Mouse (Mus musculus): ENCODE measurements around the gene Sbk3. TPM values are rescaled to one million over a fixed set of nuclear protein-coding genes. Genes with fewer than 3 reads are reported as not detected.
"Not testable (repeated sequence)": the region's sequence is repeated elsewhere in the genome, so short reads cannot be mapped to it uniquely, and the experiment has no call there.

Gene Sbk3
- total RNA-seq, 2 experiments from 2014 or later = 0.71 to 1.0 TPM

- no peak overlapping the region for H3K4me3 ChIP-seq
Observed at GRCm38 (mm10) chr7:5008229-5008628, 37.3 kb upstream of the Sbk3 start.

GRCm38 (mm10) chr7:5002876-5003275 lies 31.9 kb upstream of the Sbk3 start:
- DNase-seq (ENCODE audit: low spot score in 2 of 2); H3K27ac ChIP-seq; H3K4me3 ChIP-seq: not testable (repeated sequence)

More at GRCm38 (mm10) chr7:5008229-5008628, 37.3 kb upstream of the Sbk3 start:
- no peak overlapping the region for H3K27ac ChIP-seq
- DNase-seq (ENCODE audit: low spot score in 2 of 2) = no peak
- 0 out of 2 replicates have a peak, but pooled peaks have one; percentile 4 for TF ChIP-seq CTCF (conservative IDR thresholded peaks at IDR 0.05)

GRCm38 (mm10) chr7:4999876-5000275 lies 28.9 kb upstream of the Sbk3 start:
- peak; percentile 75 for TF ChIP-seq CTCF (conservative IDR thresholded peaks at IDR 0.05)
- DNase-seq (ENCODE audit: low spot score in 2 of 2) = no peak
- no peak overlapping the region for H3K4me3 ChIP-seq
- no peak overlapping the region for H3K27ac ChIP-seq

GRCm38 (mm10) chr7:4996934-4997333 lies 26.0 kb upstream of the Sbk3 start:
- peak overlapping the region; percentile 79 for H3K4me3 ChIP-seq
- TF ChIP-seq CTCF (conservative IDR thresholded peaks at IDR 0.05) = no peak; the same call in 1 of the 2 replicates
- no peak for DNase-seq (ENCODE audit: low spot score in 2 of 2)
- peak overlapping the region; percentile 94 for H3K27ac ChIP-seq

- TF ChIP-seq CTCF (conservative IDR thresholded peaks at IDR 0.05) = no peak
- peak within 1 kb of the TSS; percentile 94 for H3K27ac ChIP-seq
- peak; percentile 92 to 98 for DNase-seq (ENCODE audit: low spot score in 2 of 2)
- H3K4me3 ChIP-seq = peak within 1 kb of the TSS; percentile 79
Observed at GRCm38 (mm10) chr7:4996003-4996895, 25.3 kb upstream of the Sbk3 start, which contains the start of gene Zfp579. Gene Zfp579 (minus strand): TSS chr7:4996158.

GRCm38 (mm10) chr7:4995268-4996002 lies 24.5 kb upstream of the Sbk3 start:
- peak overlapping the region; percentile 94 for H3K27ac ChIP-seq
- DNase-seq (ENCODE audit: low spot score in 2 of 2) = no peak
- no peak for TF ChIP-seq CTCF (conservative IDR thresholded peaks at IDR 0.05)
- peak overlapping the region; percentile 79 for H3K4me3 ChIP-seq

- no peak for DNase-seq (ENCODE audit: low spot score in 2 of 2)
- no peak for TF ChIP-seq CTCF (conservative IDR thresholded peaks at IDR 0.05)
- H3K27ac ChIP-seq = no peak overlapping the region
- no peak overlapping the region; the same call in 1 of the 2 replicates for H3K4me3 ChIP-seq
Observed at GRCm38 (mm10) chr7:4993999-4994788, 23.2 kb upstream of the Sbk3 start.

- H3K27ac ChIP-seq = no peak overlapping the region
- no peak for DNase-seq (ENCODE audit: low spot score in 2 of 2)
- H3K4me3 ChIP-seq = no peak overlapping the region
- no peak for TF ChIP-seq CTCF (conservative IDR thresholded peaks at IDR 0.05)
Observed at GRCm38 (mm10) chr7:4993347-4993998, 22.5 kb upstream of the Sbk3 start.

- H3K4me3 ChIP-seq = no peak overlapping the region
- DNase-seq (ENCODE audit: low spot score in 2 of 2) = no peak
- TF ChIP-seq CTCF (conservative IDR thresholded peaks at IDR 0.05) = no peak
- no peak overlapping the region for H3K27ac ChIP-seq
Observed at GRCm38 (mm10) chr7:4988250-4988649, 17.3 kb upstream of the Sbk3 start.

GRCm38 (mm10) chr7:4976832-4977231 lies 5.9 kb upstream of the Sbk3 start:
- no peak overlapping the region for H3K27ac ChIP-seq
- peak; percentile 44 for TF ChIP-seq CTCF (conservative IDR thresholded peaks at IDR 0.05)
- H3K4me3 ChIP-seq = no peak overlapping the region
- no peak for DNase-seq (ENCODE audit: low spot score in 2 of 2)

- TF ChIP-seq CTCF (conservative IDR thresholded peaks at IDR 0.05) = no peak
- DNase-seq (ENCODE audit: low spot score in 2 of 2) = no peak
- Histone ChIP-seq H3K4me3 (no peak overlapping the region), H3K27ac (no peak overlapping the region)
Observed at GRCm38 (mm10) chr7:4975455-4975854, 4.5 kb upstream of the Sbk3 start.
